Mouse (Mus musculus) heart, postnatal 14 days (tissue): Measurements from ENCODE around the gene Fam229b. TPM values are rescaled to one million over a fixed set of nuclear protein-coding genes. Genes with fewer than 3 reads are reported as not detected.
A peak's percentile ranks its signal among the peaks of the same experiment; 100 is the strongest.

Source experiments
- DNase-seq, 2 experiments: peaks; one replicate each; pipeline ENCODE4 v3.0.0; 2021 to 2022
- intact Hi-C: fragments of 180-260 bp; cut with DNase I; formaldehyde crosslinking; loops from one replicate; pipeline ENCODE4 v1.15.1; 2025
- total RNA-seq, 2 experiments: library from RNA; stranded (reverse); gene quantifications; 2 replicates each; pipeline ENCODE4 v1.2.3; 2021

Fam229b gene
- total RNA-seq, 2 experiments from 2014 or later = 3.5 to 5.9 TPM

DNA sequence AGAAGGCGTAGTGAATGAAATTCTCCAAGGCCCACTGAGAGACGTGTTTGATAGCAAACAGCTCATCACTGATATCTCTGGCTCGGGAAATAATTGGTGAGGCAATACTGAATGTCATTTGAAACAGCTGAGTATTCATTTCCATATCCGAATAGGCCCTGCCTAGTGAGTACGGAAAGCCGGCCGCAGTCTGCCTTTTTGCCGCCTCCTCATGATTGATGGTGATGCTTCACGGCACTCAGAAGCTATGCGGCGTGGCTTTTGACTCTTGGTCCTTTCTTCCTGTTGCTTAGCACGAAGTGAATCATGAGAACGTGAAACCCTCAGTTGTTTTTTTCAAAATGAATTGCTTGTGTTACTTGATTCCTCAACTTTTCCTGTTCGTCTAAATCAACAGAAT lies 7.1 kb upstream of the Fam229b start:
- DNase-seq = no peak
- intact Hi-C loops = no loop called here

DNA sequence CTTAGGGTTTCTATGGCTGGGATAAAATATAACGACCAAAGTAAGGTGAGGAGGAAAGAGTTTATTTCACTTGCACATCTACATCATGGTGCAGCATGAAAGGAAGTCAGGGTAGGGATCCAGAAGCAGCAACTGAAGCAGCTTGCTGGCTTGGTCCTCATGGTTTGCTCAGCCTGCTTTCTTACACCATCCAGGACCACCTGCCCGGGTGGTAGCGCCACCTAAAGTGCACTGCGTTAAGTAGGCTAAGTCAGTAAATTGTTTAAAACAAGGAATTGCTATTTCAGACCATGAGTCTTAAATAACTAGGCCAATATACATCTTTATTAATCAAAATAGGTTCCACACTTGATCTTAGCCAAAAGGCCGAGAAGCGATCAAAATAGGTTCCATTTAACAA lies 5.0 kb upstream of the Fam229b start:
- intact Hi-C loops = no loop called here
- no peak for DNase-seq

DNA sequence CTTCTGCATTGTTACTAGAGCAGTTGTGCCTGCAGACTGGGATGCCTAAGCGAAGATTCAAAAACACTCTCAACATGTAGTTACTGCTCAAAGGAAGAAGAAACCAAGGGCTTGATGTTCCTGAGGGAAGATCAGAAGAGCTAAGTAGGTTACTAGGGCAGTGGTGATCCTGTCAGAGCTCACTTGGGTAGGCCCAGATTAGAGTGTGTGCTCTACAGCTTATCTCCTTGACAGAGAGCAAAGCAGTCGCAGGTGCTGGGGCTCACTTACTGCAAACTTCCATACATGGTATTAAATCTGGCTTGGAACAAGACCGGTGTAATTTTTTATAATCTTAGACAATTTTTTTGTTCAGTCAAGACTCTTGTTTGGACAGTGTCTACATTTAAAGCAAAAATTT lies 4.1 kb upstream of the Fam229b start:
- intact Hi-C loops = no loop called here
- no peak for DNase-seq

DNA sequence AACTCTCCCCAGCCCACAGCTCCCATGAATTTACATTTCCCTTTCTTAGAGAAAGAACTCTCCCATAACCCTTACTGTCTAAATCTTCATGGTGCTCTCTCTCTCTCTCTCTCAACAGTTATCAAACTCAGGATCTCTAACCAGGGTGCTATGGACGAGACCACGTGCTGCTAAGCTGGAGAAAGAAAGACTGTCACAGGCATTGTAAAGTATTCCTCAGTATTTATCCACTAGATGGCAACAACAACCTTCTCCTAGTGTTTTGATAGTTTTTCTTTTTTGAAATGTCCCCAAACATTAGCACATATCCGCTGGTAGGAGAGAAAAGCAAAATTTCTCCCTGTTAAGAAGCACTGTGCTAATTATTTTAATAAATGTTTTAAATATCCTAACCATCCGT lies 12.3 kb downstream of the Fam229b start:
- DNase-seq = no peak
- intact Hi-C loops = no loop called here

DNA sequence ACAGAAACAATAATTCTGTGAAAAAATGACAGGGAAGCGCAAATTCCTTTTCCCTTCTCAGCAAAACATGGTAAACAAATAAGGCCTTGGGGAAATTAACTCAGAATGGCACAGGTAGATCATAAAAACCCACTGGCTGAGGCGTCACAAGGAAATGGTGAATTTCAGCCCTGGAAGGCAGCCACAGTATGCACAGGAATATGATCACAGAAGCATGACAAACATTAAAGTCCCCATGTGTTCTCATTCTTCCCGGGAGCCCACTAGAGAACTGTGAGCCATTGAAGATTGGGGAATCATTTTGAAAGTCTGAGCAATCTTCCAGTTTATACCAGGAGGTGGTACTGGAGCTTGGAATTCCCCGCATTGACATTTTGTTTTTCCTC lies 24.2 kb downstream of the Fam229b start:
- intact Hi-C loops = no loop called here
- DNase-seq = no peak

DNA sequence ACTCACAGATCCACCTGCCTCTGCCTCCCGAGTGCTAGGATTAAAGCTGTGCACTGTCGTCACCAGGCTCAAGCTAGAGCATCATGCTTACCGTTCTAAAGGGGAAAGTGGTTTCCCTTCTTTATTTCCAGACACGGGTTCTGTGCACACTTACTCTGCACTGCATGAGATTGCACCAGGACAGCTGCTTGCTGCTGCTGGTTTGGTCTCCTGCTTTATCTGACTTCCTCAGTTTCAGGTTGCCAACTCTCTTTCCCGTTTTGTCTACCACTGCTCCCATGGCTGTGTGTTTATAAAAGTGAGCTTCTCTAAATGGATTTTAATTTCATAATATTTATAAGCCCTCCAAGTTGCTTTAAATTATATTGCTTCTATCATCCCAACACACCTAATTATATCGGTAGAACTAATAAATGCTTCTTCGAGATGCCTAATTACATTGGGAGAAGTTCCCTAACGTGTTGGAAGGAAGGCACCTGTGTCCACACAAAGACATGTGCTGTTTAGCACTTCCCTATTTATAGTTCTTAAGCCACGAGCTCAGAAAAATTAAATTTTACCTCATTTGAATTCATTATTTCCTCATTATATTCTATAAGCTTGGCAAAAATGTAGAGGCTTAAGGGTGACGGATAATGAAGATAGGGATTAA lies 24.8 kb downstream of the Fam229b start:
- intact Hi-C loops = no loop called here
- no peak for DNase-seq

DNA sequence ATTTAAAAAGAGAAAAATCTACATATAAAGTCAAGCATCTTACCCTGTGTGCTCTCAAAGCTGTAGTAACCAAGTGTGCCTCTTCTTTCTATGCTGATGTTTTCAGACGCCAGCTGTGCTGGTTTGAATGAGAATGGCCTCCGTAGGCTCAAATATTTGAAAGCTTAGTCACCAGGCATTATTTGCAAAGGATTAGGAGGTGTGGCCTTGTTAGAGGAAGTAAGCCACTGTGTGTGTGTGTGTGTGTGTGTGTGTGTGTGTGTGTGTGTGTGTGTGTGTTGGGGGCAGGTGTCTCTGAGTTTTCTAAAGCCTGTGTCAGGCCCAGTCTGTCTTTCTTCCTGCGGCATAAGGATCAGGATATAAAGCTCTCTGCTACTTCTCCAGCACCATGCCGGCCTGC lies 26.8 kb downstream of the Fam229b start:
- intact Hi-C loops = no loop called here
- no peak for DNase-seq

DNA sequence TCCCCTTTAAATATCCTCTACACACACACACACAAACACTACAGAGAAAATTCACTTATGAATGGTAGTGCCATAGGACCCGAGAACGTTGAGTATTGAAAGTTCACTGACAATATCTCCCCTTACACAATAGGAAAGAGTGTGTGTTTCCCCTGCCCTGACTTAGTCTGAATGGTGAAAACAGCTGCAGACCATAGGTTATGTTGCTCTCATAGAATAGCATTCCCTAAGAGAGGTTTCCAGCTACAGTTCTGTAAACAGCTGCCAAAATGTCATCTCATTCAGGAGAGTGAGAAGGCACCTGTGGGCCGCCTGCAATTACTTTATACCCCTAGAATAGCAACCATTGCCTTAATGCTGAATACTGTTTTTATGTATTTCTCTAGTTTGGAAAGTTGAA lies 27.3 kb downstream of the Fam229b start:
- DNase-seq = no peak
- intact Hi-C loops = no loop called here

DNA sequence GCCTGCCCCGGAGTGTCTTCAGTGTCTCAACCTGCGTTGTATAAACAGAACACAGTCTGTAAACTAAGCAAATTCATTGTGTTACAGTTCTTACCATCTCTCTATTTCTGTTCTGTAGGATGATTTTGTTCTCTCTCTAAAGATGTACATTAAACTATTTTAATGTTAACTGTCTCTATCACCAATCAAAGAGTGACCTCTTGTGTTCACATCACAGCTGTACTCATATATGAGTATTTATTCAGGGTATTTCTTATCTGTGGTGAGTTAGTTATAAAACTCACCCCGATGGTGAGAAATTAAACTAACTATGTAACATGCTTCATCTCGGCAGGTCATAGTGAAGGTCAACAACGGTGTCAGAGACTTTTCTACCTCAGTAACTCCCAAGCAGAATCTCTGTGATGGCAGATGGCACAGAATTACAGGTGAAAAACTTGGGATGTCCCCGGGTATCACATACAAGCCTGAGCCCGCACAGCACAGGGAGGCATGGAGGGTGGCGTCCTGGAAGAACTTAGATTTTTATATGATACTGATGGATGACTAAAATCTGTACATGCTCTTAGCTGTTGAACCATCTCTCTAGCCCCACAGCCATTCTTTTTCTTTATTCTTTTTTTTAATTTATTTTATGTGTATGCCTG lies 28.8 kb downstream of the Fam229b start:
- intact Hi-C loops = no loop called here

DNA sequence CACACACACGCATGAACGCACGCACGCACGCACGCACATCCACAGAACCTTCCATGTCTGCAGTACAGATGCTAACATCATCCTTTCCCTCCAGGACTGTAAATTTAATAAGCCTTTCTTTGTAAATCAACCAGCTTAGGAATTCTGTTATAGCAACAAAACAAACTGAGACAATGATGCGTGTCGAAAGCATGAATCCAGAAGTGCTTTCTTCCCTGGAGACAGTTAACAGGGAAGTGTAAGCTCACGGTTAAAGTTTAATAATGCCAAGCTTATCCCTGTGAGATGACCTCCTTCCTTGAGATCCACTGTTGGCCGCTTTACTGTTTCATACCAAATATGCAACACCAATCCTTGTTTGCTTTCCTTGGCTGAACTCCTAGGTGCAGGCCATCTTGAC lies 35.0 kb downstream of the Fam229b start:
- intact Hi-C loops = no loop called here
- DNase-seq = no peak

More for the DNA sequence above, 28.8 kb downstream of the Fam229b start:
- DNase-seq = no peak

DNA sequence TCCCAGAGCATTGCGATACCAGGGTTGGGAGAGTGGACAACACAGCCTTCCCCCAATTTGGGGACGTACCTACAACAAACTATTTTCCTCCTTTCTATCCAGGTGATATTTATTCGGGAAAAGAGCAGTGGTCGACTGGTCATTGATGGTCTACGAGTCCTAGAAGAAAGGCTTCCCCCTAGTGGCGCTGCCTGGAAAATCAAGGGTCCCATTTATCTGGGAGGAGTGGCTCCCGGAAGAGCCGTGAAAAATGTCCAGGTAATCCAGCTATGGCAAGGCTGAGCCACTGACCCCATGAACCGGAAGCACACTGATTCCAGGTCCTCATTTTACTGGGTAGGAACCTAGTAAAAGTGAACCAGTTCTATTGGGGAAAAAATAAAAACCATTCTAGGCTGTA lies 36.7 kb downstream of the Fam229b start:
- peak; percentile 19 to 58 for DNase-seq
- intact Hi-C loops = no loop called here

DNA sequence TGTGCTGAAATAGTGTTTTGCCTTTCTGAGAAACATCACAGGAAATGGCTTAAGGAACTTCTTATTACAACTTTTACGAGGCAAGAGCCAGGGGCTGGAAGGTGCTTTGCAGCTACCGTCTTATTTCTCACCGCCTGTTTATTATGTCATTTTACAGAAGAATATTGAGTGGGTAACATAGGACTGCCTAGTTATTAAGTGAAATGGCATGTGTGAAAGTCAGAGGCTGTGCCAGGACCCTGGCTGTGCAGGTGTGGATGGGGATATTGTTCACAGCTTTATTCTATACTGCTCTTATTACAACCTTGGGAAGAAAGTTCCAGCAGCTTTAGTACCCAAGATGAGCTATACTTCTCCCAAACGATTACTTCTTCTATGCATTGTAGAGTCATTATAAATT lies 61.7 kb downstream of the Fam229b start:
- intact Hi-C loops = no loop called here
- no peak for DNase-seq

Other genes starting within 250 kb of the Fam229b start
- gene Lama4, start 168.4 kb downstream of the Fam229b start, total RNA-seq = 100 to 1,000 TPM; 123 to 133 TPM
- gene Tube1, start 62 bp upstream of the Fam229b start, total RNA-seq = 1 to 10 TPM; 1.6 to 3.4 TPM
- under 1 TPM in 1 of 2 experiments, not detected in 1; 0.19 TPM for gene Ccn6, start 29.9 kb upstream of the Fam229b start, total RNA-seq
- gene Fyn, start 234.9 kb upstream of the Fam229b start, total RNA-seq = 10 to 100 TPM; 37.7 to 41.7 TPM